Mouse (Mus musculus): ENCODE results near the gene S100a2.

Gene S100a2

DNA sequence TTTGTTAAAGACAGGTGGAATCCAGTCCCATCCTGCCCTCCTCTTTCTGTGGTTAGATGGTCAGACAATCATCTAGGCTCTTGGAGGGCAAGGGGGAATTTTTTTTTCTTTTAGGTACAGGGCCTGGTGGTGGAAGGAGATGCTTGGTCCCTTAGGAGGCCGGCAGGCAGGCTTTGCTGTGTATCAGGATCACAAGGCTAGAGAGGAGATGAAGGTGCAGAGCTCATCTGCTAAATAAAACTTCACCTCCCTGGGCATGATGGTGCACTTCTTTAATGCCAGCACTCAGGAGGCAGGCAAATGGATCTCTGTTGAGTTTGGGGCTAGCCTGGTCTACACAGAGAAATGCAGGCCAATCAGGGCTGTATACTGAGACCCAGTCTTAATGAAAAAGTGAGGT, 25.9 kb downstream of the S100a2 start:
- no peak for DNase-seq (ENCODE audit: low spot score in 2 of 2)

DNA sequence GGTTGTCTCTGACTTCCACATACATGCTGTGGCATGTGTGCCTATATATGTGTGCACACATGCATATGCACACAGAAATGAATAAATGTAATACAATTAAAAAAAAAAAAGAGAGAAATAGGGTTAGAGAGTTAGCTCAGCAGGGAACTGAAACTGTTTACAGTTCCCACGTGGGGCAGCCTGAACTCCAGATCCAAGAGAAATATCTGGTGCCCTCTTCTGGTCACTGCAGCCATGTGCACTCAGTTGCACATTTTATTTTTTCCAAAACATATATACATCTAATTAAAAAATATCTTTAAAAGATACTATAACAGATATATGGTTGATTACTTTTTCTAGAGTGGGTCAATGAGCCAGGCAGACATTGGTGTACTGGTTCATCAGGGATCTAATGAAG, 27.5 kb downstream of the S100a2 start:
- no peak for DNase-seq (ENCODE audit: low spot score in 2 of 2)

DNA sequence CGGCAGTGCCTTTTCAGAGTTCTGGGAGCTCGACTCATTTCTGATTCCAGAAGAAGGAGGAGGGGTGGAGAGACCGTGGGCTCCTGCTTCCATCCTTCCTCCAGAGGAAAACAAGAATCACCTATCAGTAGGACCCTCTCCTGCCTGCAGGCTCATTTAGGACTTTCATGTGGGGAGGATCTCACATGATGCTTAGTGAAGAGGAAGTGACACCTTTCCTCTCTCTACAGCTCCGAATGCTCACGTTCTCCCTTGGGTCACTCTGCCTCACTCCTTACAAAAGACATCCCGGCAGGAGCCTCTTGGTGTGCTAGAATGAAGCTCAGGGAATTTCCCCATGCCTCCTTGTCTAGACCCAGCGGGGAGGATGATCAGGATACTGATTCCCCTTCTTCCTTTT, 31.5 kb downstream of the S100a2 start:
- DNase-seq (ENCODE audit: low spot score in 2 of 2), result no peak

DNA sequence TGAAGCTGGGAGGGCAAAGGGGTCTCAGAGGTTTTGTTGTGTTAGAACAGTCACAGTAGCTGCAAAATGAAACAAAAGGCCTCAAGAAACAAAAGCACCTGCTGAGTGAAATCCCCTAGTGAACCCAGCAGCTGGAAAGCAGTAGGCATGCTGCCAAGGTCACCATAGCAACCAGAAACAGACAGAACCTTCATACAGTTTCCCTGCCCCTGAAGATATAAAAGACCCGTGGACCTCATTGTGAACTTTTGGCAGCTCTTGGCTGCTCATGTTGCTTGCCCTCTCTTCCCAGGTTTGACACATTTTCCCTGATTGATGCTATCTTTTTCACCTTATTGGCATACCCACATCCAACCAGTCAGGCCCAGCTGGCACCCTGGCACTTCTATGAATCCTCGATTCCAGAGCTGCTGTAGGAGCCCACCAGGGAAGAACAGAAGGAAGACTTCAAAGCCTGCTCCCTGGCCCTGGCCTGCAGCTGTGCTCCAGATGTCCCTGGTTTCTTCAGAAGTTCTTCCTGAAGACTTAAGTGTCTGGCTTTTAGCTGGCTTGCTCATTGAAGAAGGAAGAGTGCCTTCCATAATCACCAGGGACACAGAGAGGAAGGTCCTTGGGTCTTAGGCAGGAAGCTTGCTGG, 33.5 kb downstream of the S100a2 start:
- peak in 1 of 2 experiments; percentile 42 for DNase-seq (ENCODE audit: low spot score in 2 of 2)

DNA sequence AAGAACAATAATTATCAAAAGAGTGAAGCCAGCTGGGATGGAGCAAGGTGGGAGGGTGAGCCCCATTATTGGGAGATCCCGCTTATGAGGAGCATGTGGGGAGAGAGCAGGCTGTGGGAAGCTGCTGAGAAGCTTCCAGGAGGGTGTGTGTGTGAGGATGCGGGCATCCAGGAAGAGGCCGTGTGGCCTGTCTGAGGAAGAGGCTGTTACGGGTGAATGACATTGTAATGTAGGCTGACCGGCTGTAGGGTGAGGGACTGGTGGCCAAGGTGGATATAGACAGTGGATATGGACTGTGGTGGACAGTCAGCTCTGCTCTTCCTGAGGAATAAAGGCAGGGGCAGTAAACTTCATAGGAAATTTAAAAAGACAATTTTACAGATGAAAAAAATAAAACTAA, 35.4 kb downstream of the S100a2 start:
- no peak for DNase-seq (ENCODE audit: low spot score in 2 of 2)

DNA sequence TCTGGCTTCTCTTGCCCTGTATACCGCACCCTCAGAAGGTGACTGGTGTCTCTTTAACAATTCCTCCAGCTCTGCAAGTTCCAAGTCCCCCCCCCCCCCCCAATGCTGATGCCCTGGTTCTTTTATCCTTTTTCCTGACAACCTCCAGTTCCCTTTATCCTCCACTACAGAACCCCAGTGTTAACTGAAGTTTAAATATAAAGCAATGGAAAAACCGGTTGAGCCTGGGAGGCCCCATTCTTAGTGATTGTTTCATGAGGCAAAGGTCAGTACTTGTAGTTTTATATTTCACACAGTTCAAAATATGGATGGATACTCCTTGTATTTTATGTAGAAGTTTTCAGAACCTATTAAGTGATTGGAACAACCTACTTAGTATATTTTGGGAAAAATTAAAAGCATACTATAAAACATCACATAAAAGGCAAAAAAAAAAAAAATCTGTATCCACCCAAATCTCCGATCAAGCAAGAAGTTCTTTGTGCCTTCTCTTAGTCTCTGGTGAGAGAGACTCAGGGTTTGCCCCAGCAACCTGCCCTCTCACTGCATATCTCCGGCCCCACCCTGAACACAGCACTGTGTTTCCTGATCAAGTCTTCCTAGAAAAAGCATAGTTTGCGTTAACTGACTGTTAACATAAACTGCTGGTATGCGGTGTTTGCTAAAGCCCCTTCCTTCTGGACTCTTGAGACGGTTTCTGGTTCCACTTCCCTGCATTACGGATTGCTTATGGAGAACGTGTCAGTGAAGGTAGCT, 36.4 kb downstream of the S100a2 start:
- DNase-seq (ENCODE audit: low spot score in 2 of 2), result no peak

DNA sequence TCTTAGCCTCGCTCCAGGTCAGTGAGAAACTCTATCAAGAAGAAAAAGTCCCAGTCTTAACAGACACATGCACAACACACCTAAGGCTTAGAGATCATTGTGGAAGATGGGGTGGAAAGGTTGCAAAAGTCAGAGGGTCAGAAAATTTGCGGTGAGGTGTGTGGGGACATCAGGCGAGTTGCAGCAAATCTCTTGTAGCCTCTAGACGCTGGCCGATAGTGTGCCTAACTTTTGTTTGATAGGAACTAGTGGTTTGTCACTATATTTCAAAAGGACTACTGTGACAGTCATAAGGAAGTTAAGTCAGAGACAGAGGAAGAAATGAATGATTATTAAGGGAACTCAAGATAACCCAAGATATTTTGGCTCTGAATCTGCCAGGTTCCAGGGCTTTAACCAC, 37.3 kb downstream of the S100a2 start:
- no peak for DNase-seq (ENCODE audit: low spot score in 2 of 2)

DNA sequence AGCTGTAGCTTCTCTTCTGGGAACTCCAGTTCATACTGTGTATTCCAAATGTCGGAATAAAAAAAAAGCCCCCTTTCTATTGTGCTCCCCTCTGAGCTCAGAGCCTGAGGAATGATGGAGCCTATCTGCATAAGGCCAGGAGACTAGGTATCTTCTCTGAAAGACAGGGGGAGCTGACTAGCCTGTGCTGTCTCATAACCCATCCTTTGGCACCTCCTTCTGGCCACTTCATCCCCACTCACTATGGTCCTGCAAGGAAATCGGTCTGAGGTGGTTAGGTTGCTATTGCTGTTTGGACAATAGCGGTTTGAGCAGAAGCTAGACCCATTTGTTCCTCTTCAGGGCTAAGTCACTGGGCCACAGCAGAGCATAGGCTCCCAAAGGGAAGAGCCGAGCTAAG, 37.8 kb downstream of the S100a2 start:
- peak in 1 of 2 experiments; percentile 27 for DNase-seq (ENCODE audit: low spot score in 2 of 2)

DNA sequence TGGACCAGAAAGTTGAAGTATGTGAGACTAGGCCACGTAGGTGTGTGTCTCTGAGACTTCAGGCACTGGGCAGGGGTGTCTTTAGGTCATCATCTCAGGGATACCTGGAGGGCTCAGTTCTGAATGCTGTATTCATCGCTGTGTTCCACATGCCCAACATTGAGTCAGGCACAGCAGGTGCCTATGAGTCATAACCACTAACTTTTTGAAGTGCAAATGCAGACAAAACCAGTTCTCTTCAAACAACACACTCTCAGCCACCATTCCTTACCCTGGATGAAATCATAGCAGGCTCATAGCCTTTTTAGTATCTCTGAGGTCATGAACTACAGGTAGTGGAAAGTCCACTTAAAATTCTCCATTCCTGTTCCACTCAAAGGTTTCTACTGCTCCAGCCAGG, 39.3 kb downstream of the S100a2 start:
- DNase-seq (ENCODE audit: low spot score in 2 of 2), result no peak

DNA sequence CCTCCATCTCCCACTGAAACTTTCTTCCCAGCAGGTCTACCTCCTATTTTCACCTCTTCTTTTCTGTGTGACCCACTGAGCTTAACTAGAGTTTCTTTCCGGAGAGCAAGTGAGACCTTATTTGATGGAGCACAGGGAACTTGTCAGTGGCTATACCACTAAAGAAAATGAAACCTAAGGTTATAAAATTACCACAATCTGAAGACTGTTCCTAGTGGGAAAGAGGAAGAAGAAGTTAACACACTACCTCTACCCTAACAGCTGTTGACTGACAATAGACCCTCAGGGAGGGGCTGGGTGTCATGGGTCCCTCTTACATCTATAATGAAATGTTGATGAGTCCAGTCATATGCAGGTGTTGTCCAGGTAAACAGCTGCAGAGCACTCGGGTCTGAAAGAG, 41.9 kb downstream of the S100a2 start:
- no peak for DNase-seq (ENCODE audit: low spot score in 2 of 2)

DNA sequence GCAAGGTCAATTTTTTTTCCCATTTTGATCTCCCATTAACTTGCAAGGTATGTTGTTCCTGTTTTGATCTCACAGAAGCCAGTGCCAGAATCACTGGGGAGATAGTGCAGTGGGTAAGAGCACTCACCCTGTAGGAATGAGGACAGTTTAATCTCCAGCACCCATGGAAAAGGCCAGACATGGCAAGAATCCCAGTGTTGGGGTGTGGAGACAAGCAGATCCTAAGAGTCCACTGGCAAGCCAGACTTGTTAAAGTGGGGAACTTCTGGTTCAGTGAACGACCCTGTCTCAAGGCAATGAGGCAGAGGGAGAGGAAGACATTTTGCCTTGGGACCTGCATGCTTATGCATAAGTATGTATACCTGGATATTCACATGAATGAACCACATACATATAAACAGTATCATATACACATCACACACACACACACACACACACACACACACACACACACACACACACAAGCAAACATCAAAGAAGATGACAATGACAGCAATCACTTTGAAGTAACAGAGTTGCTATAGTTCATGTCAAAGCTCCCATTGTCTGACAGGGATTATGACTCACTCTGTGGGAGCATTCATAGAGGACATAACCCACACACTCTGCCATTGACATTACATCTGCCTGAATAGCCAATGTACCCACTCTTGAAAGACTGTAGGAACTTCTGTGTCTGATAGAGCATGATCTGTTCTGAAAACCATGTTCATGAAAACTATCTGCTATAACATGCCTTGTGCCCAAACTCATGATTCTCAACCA, 48.6 kb downstream of the S100a2 start:
- DNase-seq (ENCODE audit: low spot score in 2 of 2), result no peak

DNA sequence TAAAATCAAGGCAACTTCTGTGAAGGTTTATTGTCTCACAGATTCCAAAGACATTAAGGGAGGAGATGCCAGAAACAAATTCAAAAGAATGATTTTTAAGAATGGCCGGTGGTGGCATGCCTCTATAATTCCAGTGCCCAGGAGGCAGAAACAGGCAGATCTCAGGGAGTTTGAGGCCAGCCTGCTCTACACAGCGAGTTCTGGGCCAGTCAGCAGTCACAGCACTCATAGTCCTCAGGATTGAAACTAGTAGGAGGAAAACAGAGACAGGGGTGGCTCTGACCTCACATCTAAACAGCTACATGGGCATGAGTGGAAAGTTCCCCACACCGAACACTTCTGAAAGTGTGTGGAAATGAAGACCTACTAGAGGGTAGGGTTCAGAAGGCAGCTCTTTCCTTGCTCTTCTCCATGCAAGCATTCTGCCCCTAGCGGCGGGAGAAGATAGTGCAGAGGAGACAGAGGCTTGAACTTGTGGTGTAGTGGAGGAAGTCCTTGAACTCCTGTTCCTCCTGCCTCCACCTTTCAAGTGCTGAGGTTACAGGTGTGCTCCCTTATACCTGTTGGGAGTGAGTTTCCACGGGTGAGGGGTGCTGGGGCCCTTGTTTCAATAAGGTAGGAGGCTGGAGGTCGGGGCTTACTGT, 49.6 kb downstream of the S100a2 start:
- peak; percentile 43 to 71 for DNase-seq (ENCODE audit: low spot score in 2 of 2)

DNA sequence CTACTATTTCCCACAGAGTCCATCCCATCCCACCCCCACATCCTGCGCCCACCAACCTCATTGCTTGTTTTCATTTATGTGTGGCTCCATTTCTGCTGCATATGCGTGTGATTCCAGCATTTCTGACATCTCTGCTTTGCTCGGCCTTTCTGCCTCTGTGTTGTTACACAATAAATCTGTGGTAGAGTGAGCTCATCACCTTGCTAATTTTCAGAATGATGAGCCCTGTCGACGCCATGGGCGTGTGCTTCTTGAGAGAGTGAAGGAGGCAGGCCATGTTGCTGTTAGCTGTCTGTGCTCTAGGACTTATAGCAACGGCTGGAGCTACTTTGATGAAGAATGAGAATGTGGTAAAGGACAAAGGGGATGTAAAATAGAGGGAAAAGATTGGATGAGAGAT, 50.9 kb downstream of the S100a2 start:
- DNase-seq (ENCODE audit: low spot score in 2 of 2), result no peak
